In genomic region chr14:34347084-34347483, GRCm38 (mm10) we compare ENCODE assay signal across 38 mouse cellular contexts. TPM values are rescaled to one million over a fixed set of nuclear protein-coding genes. Genes with fewer than 3 reads are reported as not detected.
"Had no signal": no experiment of that assay in that cellular context is flagged by ENCODE, and none has a peak within 500 bp of the region (broad histone marks: within the 10 kb centered on the region; RNA-seq: fewer than 3 reads in every experiment).

No protein-coding gene starts in this region.

- H3K9me3 ChIP-seq: embryonic facial prominence, embryonic 10.5 days; embryonic facial prominence, embryonic 12.5 days; embryonic facial prominence, embryonic 13.5 days; embryonic facial prominence, embryonic 15.5 days; forebrain, embryonic 10.5 days; forebrain, embryonic 12.5 days; forebrain, embryonic 13.5 days; forebrain, embryonic 15.5 days had no signal

- H3K4me2 ChIP-seq: embryonic facial prominence, embryonic 12.5 days; embryonic facial prominence, embryonic 13.5 days; embryonic facial prominence, embryonic 15.5 days; forebrain, embryonic 12.5 days; forebrain, embryonic 13.5 days; forebrain, embryonic 15.5 days had no signal

- ATAC-seq: forebrain, embryonic 13.5 days; forebrain, embryonic 14.5 days; forebrain, embryonic 15.5 days; forebrain, embryonic 16.5 days had no signal

- H3K9ac ChIP-seq: embryonic facial prominence, embryonic 12.5 days; embryonic facial prominence, embryonic 13.5 days; embryonic facial prominence, embryonic 15.5 days; forebrain, embryonic 12.5 days; forebrain, embryonic 13.5 days; forebrain, embryonic 15.5 days; forebrain, postnatal 0 days had no signal

- H3K27ac ChIP-seq: embryonic facial prominence, embryonic 10.5 days; embryonic facial prominence, embryonic 12.5 days; embryonic facial prominence, embryonic 13.5 days; embryonic facial prominence, embryonic 15.5 days; forebrain, embryonic 10.5 days; forebrain, embryonic 12.5 days; forebrain, embryonic 13.5 days; forebrain, embryonic 15.5 days; gastrocnemius, adult 2 months had no signal

- H3K27me3 ChIP-seq: embryonic facial prominence, embryonic 12.5 days; embryonic facial prominence, embryonic 13.5 days; embryonic facial prominence, embryonic 15.5 days; forebrain, embryonic 12.5 days; forebrain, embryonic 13.5 days; forebrain, embryonic 15.5 days had no signal

- DNase-seq: cerebellum, adult 18-20 months; cerebellum, adult 2 months; cerebellum, adult 8-10 months; cerebellum, adult 9-10 months; cerebellum, adult 9-11 months; cerebellum, postnatal 10 days; cerebellum, postnatal 14 days; cerebellum, postnatal 25 days; cerebellum, postnatal 36 days; embryo, embryonic 11 days; forebrain, postnatal 0 days; gastrocnemius, adult 2 months; gastrocnemius, postnatal 10 days; gastrocnemius, postnatal 14 days; gastrocnemius, postnatal 25 days; gastrocnemius, postnatal 36 days; heart, adult 18-20 months had no signal

- H3K4me1 ChIP-seq: forebrain, embryonic 12.5 days; forebrain, embryonic 13.5 days; forebrain, embryonic 15.5 days had no signal

- H3K4me3 ChIP-seq: embryonic facial prominence, embryonic 10.5 days; embryonic facial prominence, embryonic 12.5 days; embryonic facial prominence, embryonic 13.5 days; embryonic facial prominence, embryonic 15.5 days; erythroblast, embryonic 14.5 days; forebrain, embryonic 10.5 days; forebrain, embryonic 12.5 days; forebrain, embryonic 13.5 days; forebrain, embryonic 15.5 days; gastrocnemius, adult 2 months had no signal

RNA-seq across cellular contexts. Expression of gene Fam25c, which starts 8.1 kb away (rescaled TPM):
- total RNA-seq: common myeloid progenitor, adult 5-6 weeks; forebrain, postnatal 0 days; gastrocnemius, adult 18-20 months; gastrocnemius, adult 2 months; gastrocnemius, adult 8-10 months; gastrocnemius, postnatal 10 days; gastrocnemius, postnatal 36 days; gastrocnemius, postnatal 4 days; granulocyte monocyte progenitor cell, adult 5-6 weeks; heart, adult 18-20 months had no signal
- polyA plus RNA-seq: cerebellum, adult 2 months; cortical plate, adult 2 months; embryonic facial prominence, embryonic 10.5 days; embryonic facial prominence, embryonic 11.5 days; embryonic facial prominence, embryonic 12.5 days; erythroblast, embryonic 14.5 days; forebrain, embryonic 10.5 days; forebrain, embryonic 11.5 days; forebrain, embryonic 12.5 days; forebrain, embryonic 13.5 days; forebrain, embryonic 14.5 days; forebrain, embryonic 15.5 days; forebrain, embryonic 16.5 days; forebrain, postnatal 0 days; frontal cortex, adult 2 months; gonadal fat pad, adult 2 months had no signal

RNA-seq across cellular contexts. Expression of gene Sncg, which starts 27.5 kb away (rescaled TPM):
- total RNA-seq: common myeloid progenitor, adult 5-6 weeks; granulocyte monocyte progenitor cell, adult 5-6 weeks had no signal
- polyA plus RNA-seq: erythroblast, embryonic 14.5 days had no signal

RNA-seq across cellular contexts. Expression of gene Mmrn2, which starts 28.2 kb away (rescaled TPM):
- total RNA-seq: common myeloid progenitor, adult 5-6 weeks; granulocyte monocyte progenitor cell, adult 5-6 weeks had no signal
- polyA plus RNA-seq: erythroblast, embryonic 14.5 days had no signal
